Comparison of ENCODE assay signal across 8 mouse cellular contexts in genomic region chr11:106980455-106980854, GRCm38 (mm10). TPM values are rescaled to one million over a fixed set of nuclear protein-coding genes. Genes with fewer than 3 reads are reported as not detected.
DNase-seq lines count a peak whose midpoint lies in the region; ATAC-seq and TF ChIP-seq lines count a peak whose summit lies in the region.

No protein-coding gene starts in this region.

- DNase-seq in midbrain, embryonic 14.5 days: peak; percentile 85
- DNase-seq in NIH3T3 (ENCODE audit: low read depth): peak; percentile 93
- peak; percentile 39 to 66 for DNase-seq in cerebellum, postnatal 36 days
- DNase-seq in heart, postnatal 0 days (ENCODE audit: low spot score): peak; percentile 80
- DNase-seq in layer of hippocampus, adult 8-10 months (ENCODE audit: low spot score in 2 of 2): peak; percentile 44 to 58
- DNase-seq in testis, postnatal 10 days (ENCODE audit: low spot score): peak; percentile 53

- H3K27ac ChIP-seq in midbrain, embryonic 14.5 days (replicated peaks; ENCODE audit: low read depth, low read length): no peak overlapping the region
- H3K27ac ChIP-seq in midbrain, embryonic 16.5 days (ENCODE audit: low read length): no peak overlapping the region
- no peak overlapping the region for H3K27ac ChIP-seq in heart, postnatal 0 days (ENCODE audit: low read depth)

- H3K9me3 ChIP-seq in midbrain, embryonic 14.5 days (ENCODE audit: control insufficient read depth, low read length): no peaks in the 10 kb centered on the region
- H3K9me3 ChIP-seq in midbrain, embryonic 16.5 days (replicated peaks; ENCODE audit: control insufficient read depth, low read length, poor library complexity, severe bottlenecking): no peaks in the 10 kb centered on the region
- no peaks in the 10 kb centered on the region for H3K9me3 ChIP-seq in heart, postnatal 0 days (replicated peaks; ENCODE audit: control insufficient read depth, low read length)

- no peak for ATAC-seq in midbrain, embryonic 14.5 days (ENCODE audit: low FRiP score, low TSS enrichment)
- no peak for ATAC-seq in midbrain, embryonic 16.5 days
- ATAC-seq in heart, postnatal 0 days (ENCODE audit: insufficient read depth, low read depth): peak; percentile 27; the same call in 1 of the 2 replicates
- peak; percentile 82 for ATAC-seq in megakaryocyte, adult 5-6 weeks (ENCODE audit: poor library complexity, severe bottlenecking)

- no peak overlapping the region for H3K4me2 ChIP-seq in midbrain, embryonic 14.5 days (ENCODE audit: low read length)
- no peak overlapping the region for H3K4me2 ChIP-seq in midbrain, embryonic 16.5 days (ENCODE audit: low read length)
- H3K4me2 ChIP-seq in heart, postnatal 0 days (ENCODE audit: low read depth, low read length): no peak overlapping the region

- H3K9ac ChIP-seq in midbrain, embryonic 14.5 days (replicated peaks; ENCODE audit: low read length): no peak overlapping the region
- H3K9ac ChIP-seq in midbrain, embryonic 16.5 days (ENCODE audit: low read depth, low read length): no peak overlapping the region
- H3K9ac ChIP-seq in heart, postnatal 0 days (replicated peaks; ENCODE audit: low read depth, low read length): no peak overlapping the region

- no peak for TF ChIP-seq EP300 in heart, postnatal 0 days (IDR thresholded peaks at IDR 0.05; ENCODE audit: low read depth)

- H3K4me1 ChIP-seq in midbrain, embryonic 14.5 days (ENCODE audit: control insufficient read depth, insufficient read depth, low read length): no peaks in the 10 kb centered on the region
- H3K4me1 ChIP-seq in midbrain, embryonic 16.5 days (ENCODE audit: control insufficient read depth, insufficient read depth, low read length): no peaks in the 10 kb centered on the region
- 0 out of 2 replicates have a peak, but pooled peaks cover 4% of the 10 kb centered on the region for H3K4me1 ChIP-seq in heart, postnatal 0 days (ENCODE audit: control insufficient read depth, insufficient read depth)

- no peaks in the 10 kb centered on the region for H3K27me3 ChIP-seq in midbrain, embryonic 14.5 days (ENCODE audit: control insufficient read depth, insufficient read depth, low read length)
- H3K27me3 ChIP-seq in midbrain, embryonic 16.5 days (ENCODE audit: control insufficient read depth, insufficient read depth, low read depth, low read length): no peaks in the 10 kb centered on the region
- H3K27me3 ChIP-seq in heart, postnatal 0 days (ENCODE audit: control insufficient read depth, insufficient read depth, low read length): no peaks in the 10 kb centered on the region

- H3K4me3 ChIP-seq in midbrain, embryonic 14.5 days (replicated peaks; ENCODE audit: low read depth, low read length): no peak overlapping the region
- no peak overlapping the region for H3K4me3 ChIP-seq in midbrain, embryonic 16.5 days (ENCODE audit: low read depth, low read length)
- H3K4me3 ChIP-seq in heart, postnatal 0 days (ENCODE audit: low read depth, low read length): no peak overlapping the region

- 20% methylated on average over 7 of the region's 7 CpGs for WGBS in midbrain, embryonic 14.5 days
- 25% methylated on average over 7 of the region's 7 CpGs for WGBS in midbrain, embryonic 16.5 days
- WGBS in heart, postnatal 0 days: 16% methylated on average over 7 of the region's 7 CpGs

- no peaks in the 10 kb centered on the region for H3K36me3 ChIP-seq in midbrain, embryonic 14.5 days (ENCODE audit: control insufficient read depth, insufficient read depth, low read length)
- no peaks in the 10 kb centered on the region for H3K36me3 ChIP-seq in midbrain, embryonic 16.5 days (ENCODE audit: control insufficient read depth, insufficient read depth, low read length)
- H3K36me3 ChIP-seq in heart, postnatal 0 days (replicated peaks; ENCODE audit: control insufficient read depth, insufficient read depth, low read length): no peaks in the 10 kb centered on the region

- TF ChIP-seq CTCF in heart, postnatal 0 days (IDR thresholded peaks at IDR 0.05; ENCODE audit: low read depth): peak; percentile 89

RNA-seq across cellular contexts. Expression of gene Kpna2, which starts 18.9 kb away (rescaled TPM):
- polyA plus RNA-seq in midbrain, embryonic 14.5 days (2014; fragmentation: Nextera tagmentation; extraction: Ambion mirVana): 127 and 206 TPM in 2 replicates
- polyA plus RNA-seq in midbrain, embryonic 16.5 days (2015; fragmentation: Nextera tagmentation; extraction: Ambion mirVana): 137 and 153 TPM in 2 replicates
- total RNA-seq in heart, postnatal 0 days (2014; rRNA removed; ENCODE audit: low replicate concordance): 177 and 180 TPM in 2 replicates
- 109 and 124 TPM in 2 replicates for polyA plus RNA-seq in heart, postnatal 0 days (2015; fragmentation: Nextera tagmentation; extraction: Ambion mirVana)
- 10 to 100 TPM; 17.5 to 23.7 (median 21.7) TPM for total RNA-seq in layer of hippocampus, adult 8-10 months (2022)
- total RNA-seq in megakaryocyte, adult 5-6 weeks (2015): 355 and 377 TPM in 2 replicates
- total RNA-seq in megakaryocyte, adult 5-6 weeks (2017): 262 and 286 TPM in 2 replicates

RNA-seq across cellular contexts. Expression of gene 1810010H24Rik, which starts 45.0 kb away (rescaled TPM):
- 9.6 and 11.1 TPM in 2 replicates for polyA plus RNA-seq in midbrain, embryonic 14.5 days (2014; fragmentation: Nextera tagmentation; extraction: Ambion mirVana)
- polyA plus RNA-seq in midbrain, embryonic 16.5 days (2015; fragmentation: Nextera tagmentation; extraction: Ambion mirVana): 5.8 and 6.8 TPM in 2 replicates
- 1.7 and 4.0 TPM in 2 replicates for total RNA-seq in heart, postnatal 0 days (2014; rRNA removed; ENCODE audit: low replicate concordance)
- 2.6 and 3.4 TPM in 2 replicates for polyA plus RNA-seq in heart, postnatal 0 days (2015; fragmentation: Nextera tagmentation; extraction: Ambion mirVana)
- total RNA-seq in layer of hippocampus, adult 8-10 months (2022): 1 to 10 TPM; 2.0 to 4.8 (median 4.7) TPM
- total RNA-seq in megakaryocyte, adult 5-6 weeks (2015): 0.87 and 0.93 TPM in 2 replicates
- total RNA-seq in megakaryocyte, adult 5-6 weeks (2017): 0.15 and 0.41 TPM in 2 replicates

RNA-seq across cellular contexts. Expression of gene Smurf2, which starts 59.9 kb away (rescaled TPM):
- 17.5 and 24.0 TPM in 2 replicates for polyA plus RNA-seq in midbrain, embryonic 14.5 days (2014; fragmentation: Nextera tagmentation; extraction: Ambion mirVana)
- polyA plus RNA-seq in midbrain, embryonic 16.5 days (2015; fragmentation: Nextera tagmentation; extraction: Ambion mirVana): 11.3 and 12.1 TPM in 2 replicates
- 26.2 and 34.8 TPM in 2 replicates for total RNA-seq in heart, postnatal 0 days (2014; rRNA removed; ENCODE audit: low replicate concordance)
- polyA plus RNA-seq in heart, postnatal 0 days (2015; fragmentation: Nextera tagmentation; extraction: Ambion mirVana): 7.4 and 7.9 TPM in 2 replicates
- 10 to 100 TPM; 26.1 to 32.9 (median 28.6) TPM for total RNA-seq in layer of hippocampus, adult 8-10 months (2022)
- 27.0 and 28.6 TPM in 2 replicates for total RNA-seq in megakaryocyte, adult 5-6 weeks (2015)
- total RNA-seq in megakaryocyte, adult 5-6 weeks (2017): 34.1 and 38.5 TPM in 2 replicates

Comparison
In these comparisons a context has a peak if more than half of its experiments do, and no peak if none do; other contexts are left out.
1. ATAC-seq: peak in heart, postnatal 0 days (single experiment) and megakaryocyte, adult 5-6 weeks (single experiment); none in midbrain, embryonic 14.5 days (single experiment) and midbrain, embryonic 16.5 days (single experiment).
2. Peak in every context shown above with its lines, with median percentiles within 50 percentile points of each other: DNase-seq.